Mouse (Mus musculus): ENCODE results near the gene Fam19a5.

Gene Fam19a5

GRCm38 (mm10) chr15:87773955-87774354, 229.9 kb downstream of the Fam19a5 start:
- DNase-seq, result no peak

GRCm38 (mm10) chr15:87783331-87783730, 239.2 kb downstream of the Fam19a5 start:
- no peak for DNase-seq

- no peak for DNase-seq
Observed at GRCm38 (mm10) chr15:87789671-87790070, 245.6 kb downstream of the Fam19a5 start.

GRCm38 (mm10) chr15:87793661-87794060, 249.6 kb downstream of the Fam19a5 start:
- DNase-seq, result no peak

GRCm38 (mm10) chr15:87796571-87796970, 252.5 kb downstream of the Fam19a5 start:
- no peak for DNase-seq

All from cerebellum, postnatal 25 days (tissue).